Mouse (Mus musculus) neural tube, embryonic 13.5 days (tissue): ENCODE data around the gene Rsph10b. TPM values are rescaled to one million over a fixed set of nuclear protein-coding genes. Genes with fewer than 3 reads are reported as not detected.

Experiments used
- ATAC-seq: fragments of 200-750 bp; cut with Nextera tagmentation; 2 replicates; pipeline ENCODE4 v1.8.0; 2017; ENCODE audit warnings: low read depth, mild to moderate bottlenecking, moderate TSS enrichment, moderate library complexity
- H3K27ac ChIP-seq: fragments of 300-500 bp; sonication (generic); replicated peaks from 2 replicates; pipeline ENCODE4 v1.5.1; 2015; ENCODE audit warnings: moderate library complexity, mild to moderate bottlenecking, inconsistent platforms
- H3K27me3 ChIP-seq: fragments of 300-500 bp; sonication (generic); 2 replicates; pipeline ENCODE4 v1.6.1; 2015; ENCODE audit warnings: mild to moderate bottlenecking, inconsistent platforms
- H3K36me3 ChIP-seq: fragments of 300-500 bp; sonication (generic); 2 replicates; pipeline ENCODE4 v1.6.1; 2015; ENCODE audit warnings: mild to moderate bottlenecking, inconsistent platforms
- H3K4me1 ChIP-seq: fragments of 300-500 bp; sonication (generic); replicated peaks from 2 replicates; pipeline ENCODE4 v1.6.1; 2015; ENCODE audit warnings: inconsistent platforms
- H3K4me2 ChIP-seq: fragments of 300-500 bp; sonication (generic); 2 replicates; pipeline ENCODE4 v1.6.1; 2015; ENCODE audit warnings: inconsistent platforms, mild to moderate bottlenecking, moderate library complexity
- H3K4me3 ChIP-seq: fragments of 300-500 bp; sonication (generic); 2 replicates; pipeline ENCODE4 v1.5.1; 2015; ENCODE audit warnings: mild to moderate bottlenecking, inconsistent platforms
- H3K9ac ChIP-seq: fragments of 300-500 bp; sonication (generic); 2 replicates; pipeline ENCODE4 v1.6.1; 2015; ENCODE audit warnings: moderate library complexity, mild to moderate bottlenecking, inconsistent platforms
- H3K9me3 ChIP-seq: fragments of 300-500 bp; sonication (generic); 2 replicates; pipeline ENCODE4 v1.6.1; 2016; ENCODE audit warnings: inconsistent platforms
- WGBS: fragments of 180-500 bp; shearing (Covaris S2); methylation state at CpG from one replicate; pipeline ENCODE4 v1.1.7; 2015; 5-methylcytosine and 5-hydroxymethylcytosine counted together
- polyA plus RNA-seq: library from polyadenylated mRNA; unstranded; fragments of >200 nt; fragmentation: Nextera tagmentation; extraction: Ambion mirVana; gene quantifications from 2 replicates; pipeline ENCODE4 v1.2.1, GENCODE M21; 2015

Gene Rsph10b
- polyA plus RNA-seq, 1 experiment from 2014 or later, result 2.9 TPM

GRCm38 (mm10) chr5:143943231-143944125, 10.6 kb downstream of the Rsph10b start:
- Histone ChIP-seq H3K4me1 (no peaks in the 10 kb centered on the region), H3K27ac (no peak overlapping the region), H3K4me2 (no peak overlapping the region), H3K4me3 (no peak overlapping the region), H3K9me3 (peaks cover 6% of the 10 kb centered on the region; the same call in 1 of the 2 replicates), H3K9ac (peak overlapping the region; percentile 38; the same call in 1 of the 2 replicates), H3K27me3 (no peaks in the 10 kb centered on the region), H3K36me3 (no peaks in the 10 kb centered on the region)
- WGBS, result 88% methylated on average over 14 of the region's 14 CpGs
- no peak for ATAC-seq

DNA sequence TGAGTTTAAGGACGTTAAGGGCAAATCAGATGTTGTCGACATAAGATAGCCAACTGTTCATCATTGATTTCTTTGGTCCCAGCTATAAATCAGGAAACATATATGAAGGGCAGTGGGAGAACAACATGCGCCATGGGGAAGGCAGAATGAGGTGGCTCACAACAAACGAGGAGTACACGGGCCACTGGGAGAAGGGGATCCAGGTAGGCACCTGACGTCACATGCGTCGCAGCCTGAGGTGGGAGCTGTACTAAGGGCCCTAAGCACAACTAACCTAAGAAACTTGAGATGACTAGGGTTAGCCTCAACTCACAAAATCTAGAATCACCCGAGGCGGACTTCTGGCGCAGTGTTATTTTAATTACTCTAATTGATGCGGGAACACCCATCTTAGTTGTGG, 15.5 kb downstream of the Rsph10b start:
- 90% methylated on average over 12 of the region's 12 CpGs for WGBS

DNA sequence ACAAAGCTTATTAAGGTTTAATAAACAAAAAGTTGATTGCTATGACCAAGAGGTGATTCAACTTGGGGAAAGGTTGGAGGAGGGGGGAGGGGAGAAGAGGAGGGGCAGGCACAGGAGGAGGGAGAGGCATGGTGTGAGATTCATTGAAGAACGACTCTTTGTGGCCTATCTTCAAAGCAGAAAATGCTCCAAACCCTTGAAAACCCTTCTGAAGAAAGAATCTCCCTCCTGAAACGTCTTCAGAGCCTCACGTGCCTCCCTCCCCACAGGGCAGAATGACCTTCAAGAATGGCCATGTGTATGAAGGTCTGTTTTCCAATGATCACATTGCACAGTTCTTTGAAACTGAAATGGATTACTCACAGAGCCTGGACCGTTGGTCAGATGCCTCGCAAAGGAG, 17.2 kb downstream of the Rsph10b start:
- Histone ChIP-seq H3K9me3 (peaks cover 2% of the 10 kb centered on the region; the same call in 1 of the 2 replicates), H3K9ac (no peak overlapping the region), H3K36me3 (no peaks in the 10 kb centered on the region), H3K4me3 (no peak overlapping the region), H3K27me3 (no peaks in the 10 kb centered on the region), H3K4me2 (no peak overlapping the region), H3K4me1 (no peaks in the 10 kb centered on the region), H3K27ac (no peak overlapping the region)
- ATAC-seq, result no peak
- WGBS, result 38% methylated on average over 5 of the region's 5 CpGs

More for the DNA sequence above, 15.5 kb downstream of the Rsph10b start:
- Histone ChIP-seq H3K27me3 (no peaks in the 10 kb centered on the region), H3K4me3 (no peak overlapping the region), H3K27ac (no peak overlapping the region), H3K4me1 (no peaks in the 10 kb centered on the region), H3K9ac (no peak overlapping the region), H3K4me2 (no peak overlapping the region), H3K9me3 (peaks cover 6% of the 10 kb centered on the region; the same call in 1 of the 2 replicates), H3K36me3 (no peaks in the 10 kb centered on the region)
- no peak for ATAC-seq

- peaks cover 6% of the 10 kb centered on the region; the same call in 1 of the 2 replicates for H3K9me3 ChIP-seq
- H3K27me3 ChIP-seq, result no peaks in the 10 kb centered on the region
- H3K4me2 ChIP-seq, result no peak overlapping the region
- no peaks in the 10 kb centered on the region for H3K4me1 ChIP-seq
- no peak overlapping the region for H3K27ac ChIP-seq
- H3K4me3 ChIP-seq, result no peak overlapping the region
- no peak for ATAC-seq
- peaks cover 10% of the 10 kb centered on the region for H3K36me3 ChIP-seq
- no peak overlapping the region for H3K9ac ChIP-seq
- WGBS, result 91% methylated on average over 6 of the region's 6 CpGs
Observed at GRCm38 (mm10) chr5:143957101-143957500, 24.3 kb downstream of the Rsph10b start.

GRCm38 (mm10) chr5:143959551-143959950, 26.7 kb downstream of the Rsph10b start:
- 91% methylated on average over 11 of the region's 11 CpGs for WGBS
- peaks cover 10% of the 10 kb centered on the region for H3K36me3 ChIP-seq
- H3K9ac ChIP-seq, result no peak overlapping the region
- ATAC-seq, result no peak
- no peak overlapping the region for H3K27ac ChIP-seq
- H3K4me3 ChIP-seq, result no peak overlapping the region
- H3K4me2 ChIP-seq, result no peak overlapping the region
- no peaks in the 10 kb centered on the region for H3K4me1 ChIP-seq
- H3K9me3 ChIP-seq, result peaks cover 6% of the 10 kb centered on the region; the same call in 1 of the 2 replicates
- H3K27me3 ChIP-seq, result no peaks in the 10 kb centered on the region

- WGBS, result 86% methylated on average over 8 of the region's 8 CpGs
- Histone ChIP-seq H3K36me3 (peaks cover 10% of the 10 kb centered on the region), H3K9me3 (0 out of 2 replicates have a peak, but pooled peaks cover 6% of the 10 kb centered on the region), H3K9ac (no peak overlapping the region), H3K4me1 (no peaks in the 10 kb centered on the region), H3K4me3 (no peak overlapping the region), H3K4me2 (no peak overlapping the region), H3K27ac (no peak overlapping the region), H3K27me3 (no peaks in the 10 kb centered on the region)
- ATAC-seq, result no peak
Observed at GRCm38 (mm10) chr5:143961176-143961575, 28.3 kb downstream of the Rsph10b start.

DNA sequence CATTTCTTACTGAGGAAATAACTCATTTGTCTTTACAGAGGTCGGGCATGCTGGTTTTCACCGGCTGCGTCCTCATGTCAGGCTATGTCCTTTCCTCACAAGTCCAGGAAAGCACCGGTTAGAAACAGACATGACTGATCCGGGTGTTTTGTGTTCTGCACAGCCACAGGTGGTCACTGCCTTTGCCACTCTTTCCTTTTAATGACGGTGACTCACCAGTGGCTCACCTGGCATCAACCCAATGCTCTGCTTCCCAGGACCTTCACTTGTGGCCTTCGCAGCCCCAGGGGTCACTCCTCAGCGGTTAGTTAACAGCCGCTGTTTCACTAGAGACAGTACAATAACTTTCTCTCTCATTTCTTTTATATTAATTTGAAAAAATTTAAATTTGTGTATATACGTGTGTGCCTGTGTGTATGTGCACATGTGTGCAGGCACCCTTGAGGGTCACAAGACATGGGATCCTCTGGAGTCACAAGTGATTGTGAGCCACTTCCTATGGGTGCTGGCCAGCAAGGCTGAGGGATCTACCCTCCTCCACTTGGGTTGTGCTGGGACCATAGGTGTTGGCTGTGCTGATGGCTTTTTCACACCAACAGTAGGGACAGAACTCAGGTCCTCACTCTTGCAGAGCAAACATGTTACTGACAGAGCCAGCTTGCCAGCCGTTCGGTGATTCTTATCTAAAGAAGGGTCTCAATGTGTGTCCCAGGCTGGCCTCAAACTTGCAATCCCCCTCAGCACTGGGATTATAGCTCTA, 32.9 kb downstream of the Rsph10b start:
- Histone ChIP-seq H3K4me3 (no peak overlapping the region), H3K27me3 (no peaks in the 10 kb centered on the region), H3K9ac (no peak overlapping the region), H3K4me2 (no peak overlapping the region), H3K36me3 (no peaks in the 10 kb centered on the region), H3K27ac (no peak overlapping the region), H3K4me1 (no peaks in the 10 kb centered on the region), H3K9me3 (no peaks in the 10 kb centered on the region)
- ATAC-seq, result no peak
- 88% methylated on average over 12 of the region's 12 CpGs for WGBS

DNA sequence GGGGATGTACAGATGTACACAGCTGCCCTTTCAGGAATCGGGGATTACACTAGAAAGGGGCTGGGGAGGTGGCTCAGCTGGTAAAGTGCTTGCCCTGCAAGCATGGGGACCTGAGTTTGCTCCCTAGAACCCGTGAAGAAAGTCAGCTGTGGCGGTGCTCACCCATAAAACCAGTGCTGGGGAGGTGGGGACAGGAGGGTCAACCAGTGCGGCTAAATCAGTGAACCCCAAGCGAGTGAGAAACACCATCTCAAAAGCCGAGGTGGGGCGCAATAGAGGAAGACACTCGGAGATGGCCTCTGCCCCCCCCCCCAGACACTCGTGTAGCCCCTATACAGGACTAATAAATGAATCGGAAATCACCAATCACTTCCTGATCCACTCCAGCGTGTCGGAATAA, 33.8 kb downstream of the Rsph10b start:
- 89% methylated on average over 12 of the region's 12 CpGs for WGBS
- Histone ChIP-seq H3K4me1 (no peaks in the 10 kb centered on the region), H3K27me3 (no peaks in the 10 kb centered on the region), H3K4me3 (no peak overlapping the region), H3K9ac (no peak overlapping the region), H3K9me3 (no peaks in the 10 kb centered on the region), H3K27ac (no peak overlapping the region), H3K4me2 (no peak overlapping the region), H3K36me3 (no peaks in the 10 kb centered on the region)
- ATAC-seq, result no peak

DNA sequence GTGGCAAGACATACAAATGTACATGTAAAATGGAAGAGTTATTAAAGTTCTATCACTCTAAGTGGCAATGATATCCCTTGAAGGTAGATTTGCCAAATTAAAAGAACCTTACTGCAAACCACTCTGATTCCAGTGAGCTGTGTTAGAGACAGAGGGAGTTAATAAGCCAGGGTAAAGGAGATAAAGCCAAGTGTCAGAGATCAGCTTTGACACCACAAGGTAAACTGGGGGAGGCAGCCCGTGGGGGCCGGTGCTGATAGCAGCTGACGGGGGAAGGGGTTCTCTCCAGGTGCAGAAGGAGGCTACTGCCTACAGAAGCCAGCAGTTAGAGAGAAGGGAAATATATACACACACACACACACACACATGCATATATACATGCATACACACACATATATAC, 39.8 kb downstream of the Rsph10b start:
- Histone ChIP-seq H3K4me3 (no peak overlapping the region), H3K9me3 (no peaks in the 10 kb centered on the region), H3K36me3 (no peaks in the 10 kb centered on the region), H3K9ac (no peak overlapping the region), H3K27ac (no peak overlapping the region), H3K4me2 (no peak overlapping the region), H3K4me1 (no peaks in the 10 kb centered on the region), H3K27me3 (no peaks in the 10 kb centered on the region)
- ATAC-seq, result no peak
- 75% methylated on average over 3 of the region's 3 CpGs for WGBS

GRCm38 (mm10) chr5:143974931-143975630, 42.2 kb downstream of the Rsph10b start:
- Histone ChIP-seq H3K9me3 (no peaks in the 10 kb centered on the region), H3K36me3 (no peaks in the 10 kb centered on the region), H3K4me1 (no peaks in the 10 kb centered on the region), H3K27ac (no peak overlapping the region), H3K9ac (no peak overlapping the region), H3K27me3 (no peaks in the 10 kb centered on the region), H3K4me2 (no peak overlapping the region), H3K4me3 (no peak overlapping the region)
- 55% methylated on average over 4 of the region's 4 CpGs for WGBS
- ATAC-seq, result peak; percentile 50; the same call in 1 of the 2 replicates

DNA sequence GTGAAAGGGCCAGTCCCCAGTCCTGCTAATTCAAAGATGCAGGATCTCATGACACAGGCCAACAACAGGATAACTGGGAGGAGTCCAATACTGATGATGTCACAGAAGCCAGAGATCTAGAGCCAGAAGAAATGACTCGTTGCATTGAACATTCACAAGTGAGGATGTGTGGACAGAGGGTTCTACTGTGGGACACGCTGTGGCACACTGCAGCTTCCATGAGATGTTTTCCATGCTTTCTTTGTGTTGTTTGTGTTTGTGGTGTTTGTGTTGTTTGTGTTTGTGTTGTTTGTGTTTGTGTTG, 42.7 kb downstream of the Rsph10b start:
- no peak overlapping the region for H3K4me3 ChIP-seq
- H3K27me3 ChIP-seq, result no peaks in the 10 kb centered on the region
- WGBS, result 79% methylated on average over 2 of the region's 2 CpGs
- no peak overlapping the region for H3K4me2 ChIP-seq
- no peak for ATAC-seq
- no peak overlapping the region for H3K27ac ChIP-seq
- no peaks in the 10 kb centered on the region for H3K36me3 ChIP-seq
- no peaks in the 10 kb centered on the region for H3K4me1 ChIP-seq
- H3K9ac ChIP-seq, result no peak overlapping the region
- H3K9me3 ChIP-seq, result no peaks in the 10 kb centered on the region

DNA sequence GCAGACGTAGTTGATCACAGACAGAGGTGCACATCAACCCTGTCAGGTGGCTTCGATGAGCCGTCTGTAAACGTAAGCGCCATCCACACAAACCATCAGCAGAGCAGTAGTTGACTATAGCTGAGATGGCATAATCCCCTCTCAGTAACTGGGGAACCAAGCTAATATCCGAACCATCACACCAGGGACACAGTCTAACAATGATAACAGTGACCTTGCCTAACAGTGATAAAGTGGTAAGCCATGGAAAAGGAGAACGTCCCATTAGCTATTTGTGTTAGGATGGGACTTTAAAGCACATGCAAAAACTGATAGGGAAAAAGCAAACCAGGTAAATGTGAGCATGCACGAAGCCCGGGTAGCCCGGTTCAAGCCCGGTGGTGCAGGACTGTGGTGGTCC, 43.4 kb downstream of the Rsph10b start:
- 89% methylated on average over 11 of the region's 11 CpGs for WGBS
- H3K27me3 ChIP-seq, result no peaks in the 10 kb centered on the region
- no peak overlapping the region for H3K4me3 ChIP-seq
- no peak overlapping the region for H3K9ac ChIP-seq
- no peak for ATAC-seq
- no peaks in the 10 kb centered on the region for H3K36me3 ChIP-seq
- H3K9me3 ChIP-seq, result no peaks in the 10 kb centered on the region
- H3K4me2 ChIP-seq, result no peak overlapping the region
- H3K4me1 ChIP-seq, result peaks cover 4% of the 10 kb centered on the region; the same call in 1 of the 2 replicates
- no peak overlapping the region for H3K27ac ChIP-seq
